Mouse (Mus musculus): ENCODE measurements around the gene Ncoa3. TPM values are rescaled to one million over a fixed set of nuclear protein-coding genes. Genes with fewer than 3 reads are reported as not detected.

Gene Ncoa3
- polyA plus RNA-seq, 1 experiment: 25.2 TPM

DNA sequence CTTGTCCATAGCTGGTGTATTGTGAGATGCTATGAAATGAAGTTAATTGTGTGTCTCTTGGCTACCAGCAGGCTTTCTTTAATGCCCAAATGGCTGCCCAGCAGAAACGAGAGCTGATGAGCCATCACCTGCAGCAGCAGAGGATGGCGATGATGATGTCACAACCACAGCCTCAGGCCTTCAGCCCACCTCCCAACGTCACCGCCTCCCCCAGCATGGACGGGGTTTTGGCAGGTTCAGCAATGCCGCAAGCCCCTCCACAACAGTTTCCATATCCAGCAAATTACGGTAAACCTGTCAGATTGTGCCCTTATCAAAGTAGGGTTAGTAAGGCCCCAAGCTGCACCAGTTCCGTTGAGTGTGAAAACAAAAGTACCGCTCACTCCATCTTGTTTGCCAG lies 75.8 kb downstream of the Ncoa3 start:
- Histone ChIP-seq H3K4me1 (ENCODE audit: control insufficient read depth, insufficient read depth, low read length) (no peaks in the 10 kb centered on the region; the same call in 1 of the 2 replicates), H3K4me3 (replicated peaks; ENCODE audit: control insufficient read depth, low read depth, low read length) (no peak overlapping the region), H3K27ac (ENCODE audit: control insufficient read depth, insufficient read depth, low read depth, low read length, poor library complexity) (no peak overlapping the region)
- WGBS: 83% methylated on average over 9 of the region's 9 CpGs
- no peak for TF ChIP-seq CTCF (IDR thresholded peaks at IDR 0.05; ENCODE audit: control insufficient read depth, insufficient read depth, low read length)
- no peak for TF ChIP-seq POLR2A (IDR thresholded peaks at IDR 0.05; ENCODE audit: borderline replicate concordance, control insufficient read depth, low read depth, low read length)

DNA sequence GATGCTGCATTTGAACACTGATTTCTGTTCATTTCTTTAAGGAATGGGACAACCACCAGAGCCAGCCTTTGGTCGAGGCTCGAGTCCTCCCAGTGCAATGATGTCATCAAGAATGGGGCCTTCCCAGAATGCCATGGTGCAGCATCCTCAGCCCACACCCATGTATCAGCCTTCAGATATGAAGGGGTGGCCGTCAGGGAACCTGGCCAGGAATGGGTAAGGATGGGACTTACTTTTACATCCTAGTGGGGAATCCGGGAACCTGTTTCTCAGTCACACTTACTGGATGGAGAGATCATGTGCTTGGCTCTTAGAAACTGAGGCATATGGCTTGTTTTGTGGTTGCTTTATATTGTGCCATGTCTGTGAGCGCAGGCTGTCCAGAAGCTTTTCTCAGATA lies 76.7 kb downstream of the Ncoa3 start:
- no peak overlapping the region for H3K4me3 ChIP-seq (replicated peaks; ENCODE audit: control insufficient read depth, low read depth, low read length)
- WGBS: 73% methylated on average over 5 of the region's 5 CpGs
- no peak for TF ChIP-seq POLR2A (IDR thresholded peaks at IDR 0.05; ENCODE audit: borderline replicate concordance, control insufficient read depth, low read depth, low read length)
- TF ChIP-seq CTCF (IDR thresholded peaks at IDR 0.05; ENCODE audit: control insufficient read depth, insufficient read depth, low read length): no peak
- H3K27ac ChIP-seq (ENCODE audit: control insufficient read depth, insufficient read depth, low read depth, low read length, poor library complexity): no peak overlapping the region
- H3K4me1 ChIP-seq (ENCODE audit: control insufficient read depth, insufficient read depth, low read length): no peaks in the 10 kb centered on the region; the same call in 1 of the 2 replicates

DNA sequence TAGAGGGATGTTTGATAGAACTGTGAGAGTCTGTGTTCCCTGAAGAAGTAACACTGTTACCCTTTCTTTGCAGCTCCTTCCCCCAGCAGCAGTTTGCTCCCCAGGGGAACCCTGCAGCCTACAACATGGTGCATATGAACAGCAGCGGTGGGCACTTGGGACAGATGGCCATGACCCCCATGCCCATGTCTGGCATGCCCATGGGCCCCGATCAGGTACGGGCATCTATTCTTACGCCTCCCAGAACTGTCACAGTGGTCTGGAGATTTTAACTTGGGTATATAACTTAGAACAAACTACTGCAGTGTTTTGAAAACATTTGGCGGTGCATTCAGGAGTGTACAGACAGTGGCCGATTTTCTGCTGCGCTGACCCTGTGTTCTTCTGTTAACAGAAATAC lies 77.3 kb downstream of the Ncoa3 start:
- WGBS: 89% methylated on average over 7 of the region's 7 CpGs
- no peaks in the 10 kb centered on the region; the same call in 1 of the 2 replicates for H3K4me1 ChIP-seq (ENCODE audit: control insufficient read depth, insufficient read depth, low read length)
- no peak overlapping the region for H3K4me3 ChIP-seq (replicated peaks; ENCODE audit: control insufficient read depth, low read depth, low read length)
- TF ChIP-seq CTCF (IDR thresholded peaks at IDR 0.05; ENCODE audit: control insufficient read depth, insufficient read depth, low read length) (no peak), POLR2A (IDR thresholded peaks at IDR 0.05; ENCODE audit: borderline replicate concordance, control insufficient read depth, low read depth, low read length) (no peak)
- no peak overlapping the region for H3K27ac ChIP-seq (ENCODE audit: control insufficient read depth, insufficient read depth, low read depth, low read length, poor library complexity)

DNA sequence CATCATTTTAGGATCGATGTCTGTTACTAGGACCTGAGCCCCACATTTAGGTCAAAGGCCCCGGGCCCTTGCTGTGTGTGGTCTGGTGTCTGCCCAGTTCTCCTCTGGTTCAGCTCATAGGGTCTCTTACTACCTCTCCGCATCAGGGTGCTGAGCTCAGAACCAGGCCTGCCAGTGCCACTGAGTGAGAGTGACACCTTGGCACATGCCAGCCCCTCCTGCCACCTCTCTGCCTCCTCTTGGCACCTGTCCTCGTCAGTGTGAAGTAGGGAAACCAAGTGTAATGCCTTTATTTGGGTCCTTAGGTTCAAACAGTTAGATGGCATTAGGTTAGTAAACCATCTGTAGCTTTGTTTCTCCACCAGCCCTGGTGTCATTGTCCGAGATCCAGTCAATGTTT lies 79.0 kb downstream of the Ncoa3 start:
- no peak overlapping the region for H3K27ac ChIP-seq (ENCODE audit: control insufficient read depth, insufficient read depth, low read depth, low read length, poor library complexity)
- no peak overlapping the region for H3K4me3 ChIP-seq (replicated peaks; ENCODE audit: control insufficient read depth, low read depth, low read length)
- no peaks in the 10 kb centered on the region; the same call in 1 of the 2 replicates for H3K4me1 ChIP-seq (ENCODE audit: control insufficient read depth, insufficient read depth, low read length)
- 81% methylated on average over 5 of the region's 5 CpGs for WGBS
- TF ChIP-seq CTCF (IDR thresholded peaks at IDR 0.05; ENCODE audit: control insufficient read depth, insufficient read depth, low read length) (no peak), POLR2A (IDR thresholded peaks at IDR 0.05; ENCODE audit: borderline replicate concordance, control insufficient read depth, low read depth, low read length) (no peak)

DNA sequence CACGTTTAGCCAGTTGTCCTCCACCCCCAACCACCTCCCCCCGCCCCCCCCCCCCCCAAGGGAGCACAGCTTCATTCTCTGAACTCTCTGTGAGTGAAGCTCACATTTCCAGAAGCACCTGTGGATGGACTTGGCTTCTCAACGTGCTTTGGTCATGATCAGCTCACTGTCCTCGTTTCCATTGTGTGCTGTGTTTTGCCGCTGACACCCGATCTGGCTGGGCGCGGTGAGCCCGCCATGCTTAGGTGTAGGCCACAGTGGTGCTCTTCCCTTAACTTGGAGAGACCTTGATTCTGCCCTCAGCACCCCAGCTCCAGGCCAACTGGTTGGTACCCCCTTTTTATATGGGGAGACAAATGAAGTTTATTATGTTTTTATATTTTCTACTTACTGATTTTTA lies 79.5 kb downstream of the Ncoa3 start:
- Histone ChIP-seq H3K4me3 (replicated peaks; ENCODE audit: control insufficient read depth, low read depth, low read length) (no peak overlapping the region), H3K27ac (ENCODE audit: control insufficient read depth, insufficient read depth, low read depth, low read length, poor library complexity) (no peak overlapping the region), H3K4me1 (ENCODE audit: control insufficient read depth, insufficient read depth, low read length) (no peaks in the 10 kb centered on the region; the same call in 1 of the 2 replicates)
- 79% methylated on average over 9 of the region's 9 CpGs for WGBS
- TF ChIP-seq CTCF (IDR thresholded peaks at IDR 0.05; ENCODE audit: control insufficient read depth, insufficient read depth, low read length) (no peak), POLR2A (IDR thresholded peaks at IDR 0.05; ENCODE audit: borderline replicate concordance, control insufficient read depth, low read depth, low read length) (no peak)

DNA sequence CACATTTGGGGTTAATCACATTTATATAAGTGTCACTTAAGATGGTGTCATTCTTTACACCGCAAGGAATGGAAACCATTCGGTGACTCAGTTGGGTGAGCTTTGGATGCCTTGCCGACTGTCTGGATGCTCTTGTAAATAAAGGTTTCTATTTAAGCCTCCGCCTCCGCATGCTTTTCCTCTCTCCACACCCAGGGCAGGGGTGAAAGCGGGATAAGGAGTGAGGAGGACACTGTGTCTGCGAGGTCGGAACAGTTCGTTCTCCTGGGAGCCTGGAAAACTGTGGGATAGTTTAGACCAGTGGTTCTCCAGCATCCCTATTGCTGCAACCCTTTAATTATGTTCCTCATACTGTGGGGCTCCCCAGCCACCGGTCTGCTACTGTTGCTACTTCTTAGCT lies 80.6 kb downstream of the Ncoa3 start:
- WGBS: 87% methylated on average over 10 of the region's 10 CpGs
- no peak for TF ChIP-seq CTCF (IDR thresholded peaks at IDR 0.05; ENCODE audit: control insufficient read depth, insufficient read depth, low read length)
- TF ChIP-seq POLR2A (IDR thresholded peaks at IDR 0.05; ENCODE audit: borderline replicate concordance, control insufficient read depth, low read depth, low read length): no peak
- Histone ChIP-seq H3K4me1 (ENCODE audit: control insufficient read depth, insufficient read depth, low read length) (no peaks in the 10 kb centered on the region; the same call in 1 of the 2 replicates), H3K4me3 (replicated peaks; ENCODE audit: control insufficient read depth, low read depth, low read length) (no peak overlapping the region), H3K27ac (ENCODE audit: control insufficient read depth, insufficient read depth, low read depth, low read length, poor library complexity) (no peak overlapping the region)

DNA sequence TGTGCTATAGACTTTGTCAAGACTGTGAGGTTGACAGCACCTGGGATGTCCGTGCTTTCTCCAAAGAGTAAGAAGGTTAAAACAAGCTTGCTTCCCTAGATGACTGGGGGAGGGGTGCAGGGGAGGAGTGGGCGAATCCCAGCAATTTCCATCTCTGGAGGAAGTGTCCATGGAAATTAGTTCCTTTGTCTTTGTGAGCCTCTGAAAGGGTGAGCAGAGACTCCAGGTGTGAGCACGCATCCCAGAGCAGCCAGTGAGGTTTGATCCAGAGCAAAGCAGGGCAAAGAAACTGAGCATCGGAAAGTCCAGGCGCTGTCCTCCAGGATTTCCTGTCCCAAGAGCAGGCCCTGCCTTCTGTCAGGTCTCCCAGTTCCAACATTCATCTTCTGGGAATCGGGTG lies 81.9 kb downstream of the Ncoa3 start:
- TF ChIP-seq CTCF (IDR thresholded peaks at IDR 0.05; ENCODE audit: control insufficient read depth, insufficient read depth, low read length) (no peak), POLR2A (IDR thresholded peaks at IDR 0.05; ENCODE audit: borderline replicate concordance, control insufficient read depth, low read depth, low read length) (no peak)
- Histone ChIP-seq H3K4me1 (ENCODE audit: control insufficient read depth, insufficient read depth, low read length) (peaks cover 1% of the 10 kb centered on the region; the same call in 1 of the 2 replicates), H3K4me3 (replicated peaks; ENCODE audit: control insufficient read depth, low read depth, low read length) (no peak overlapping the region), H3K27ac (ENCODE audit: control insufficient read depth, insufficient read depth, low read depth, low read length, poor library complexity) (no peak overlapping the region)
- whole genome bisulfite sequencing: 79% methylated on average over 6 of the region's 6 CpGs

DNA sequence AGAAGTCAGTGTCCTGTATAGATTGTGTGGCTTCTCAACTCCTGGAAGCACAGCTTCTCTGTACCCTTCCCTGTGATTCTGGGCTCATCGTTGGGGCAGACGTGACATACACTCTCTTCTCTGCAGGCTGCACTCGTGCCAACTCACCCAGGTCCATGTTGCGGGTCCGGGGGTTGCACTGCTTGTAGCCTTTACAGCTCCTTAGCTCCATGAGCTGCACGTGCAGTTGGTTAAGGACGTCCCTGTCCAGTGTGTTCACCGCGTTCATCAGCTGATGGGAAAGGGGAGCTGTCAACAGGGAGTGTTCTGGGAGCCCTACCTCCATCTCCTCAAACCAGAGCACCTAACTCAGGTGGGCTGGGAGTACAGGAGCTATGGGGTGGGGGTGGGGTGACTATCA lies 84.9 kb downstream of the Ncoa3 start:
- Histone ChIP-seq H3K4me3 (replicated peaks; ENCODE audit: control insufficient read depth, low read depth, low read length) (no peak overlapping the region), H3K4me1 (ENCODE audit: control insufficient read depth, insufficient read depth, low read length) (peaks cover 2% of the 10 kb centered on the region; the same call in 1 of the 2 replicates), H3K27ac (ENCODE audit: control insufficient read depth, insufficient read depth, low read depth, low read length, poor library complexity) (no peak overlapping the region)
- 84% methylated on average over 9 of the region's 9 CpGs for WGBS
- TF ChIP-seq CTCF (IDR thresholded peaks at IDR 0.05; ENCODE audit: control insufficient read depth, insufficient read depth, low read length) (no peak), POLR2A (IDR thresholded peaks at IDR 0.05; ENCODE audit: borderline replicate concordance, control insufficient read depth, low read depth, low read length) (no peak)

DNA sequence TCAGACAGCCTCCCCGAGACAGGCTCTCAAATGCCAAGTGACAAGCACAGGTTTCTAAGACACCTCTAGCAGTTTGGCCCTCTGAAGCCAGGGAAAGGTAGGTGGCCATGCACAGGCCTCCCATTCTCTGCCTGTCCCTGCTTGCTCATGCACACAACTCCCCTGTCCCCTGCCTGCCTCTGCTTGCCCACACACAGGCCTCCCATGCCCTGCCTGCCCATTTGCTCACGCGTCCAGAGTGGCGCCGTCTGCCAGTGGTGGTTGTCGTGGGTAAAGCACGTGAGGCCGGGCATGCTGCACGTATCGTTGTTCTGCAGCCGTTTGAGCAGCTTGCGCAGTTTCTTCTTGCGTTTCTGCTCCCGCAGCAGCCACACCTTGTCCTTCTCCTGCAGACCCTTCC lies 86.8 kb downstream of the Ncoa3 start:
- Histone ChIP-seq H3K4me1 (ENCODE audit: control insufficient read depth, insufficient read depth, low read length) (peaks cover 3% of the 10 kb centered on the region; the same call in 1 of the 2 replicates), H3K4me3 (replicated peaks; ENCODE audit: control insufficient read depth, low read depth, low read length) (no peak overlapping the region), H3K27ac (ENCODE audit: control insufficient read depth, insufficient read depth, low read depth, low read length, poor library complexity) (no peak overlapping the region)
- TF ChIP-seq CTCF (IDR thresholded peaks at IDR 0.05; ENCODE audit: control insufficient read depth, insufficient read depth, low read length) (no peak), POLR2A (IDR thresholded peaks at IDR 0.05; ENCODE audit: borderline replicate concordance, control insufficient read depth, low read depth, low read length) (no peak; the same call in 1 of the 2 replicates)
- WGBS: 31% methylated on average over 14 of the region's 14 CpGs
